Mouse (Mus musculus): ENCODE measurements at regions not wholly inside any gene's neighbourhood (a gene's known extent, or its start where the extent isn't known, plus 50 kb on each side); places are given as distances from the start of the nearest gene placed in this dataset.
"Not testable (repeated sequence)": the region's sequence is repeated elsewhere in the genome, so short reads cannot be mapped to it uniquely, and the experiment has no call there.

DNA sequence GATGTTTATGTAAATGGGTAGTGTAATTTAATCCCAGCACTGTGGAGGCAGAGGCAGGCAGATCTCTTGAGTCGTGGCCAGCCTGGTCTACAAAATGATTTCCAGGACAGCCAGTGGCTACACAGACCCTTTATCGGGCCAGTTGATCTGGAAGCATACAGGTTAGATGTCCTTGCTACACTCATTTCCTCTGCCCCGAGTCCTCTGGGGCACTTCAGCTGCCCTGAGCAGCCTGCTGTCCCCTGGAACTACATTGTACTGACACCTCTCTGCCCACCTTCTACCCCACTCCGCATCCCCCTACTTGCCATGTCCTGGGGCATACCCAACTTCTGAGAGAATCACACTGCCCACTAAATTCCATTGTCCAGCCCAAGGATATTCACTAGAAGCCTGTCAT, 60.6 kb upstream of the Helt start:
- TF ChIP-seq CTCF (IDR thresholded peaks at IDR 0.05; ENCODE audit: borderline replicate concordance, extremely low read depth, insufficient read depth, insufficient read length) = no peak
- no peak for TF ChIP-seq POLR2A (IDR thresholded peaks at IDR 0.05; ENCODE audit: borderline replicate concordance, extremely low read depth, insufficient read depth, insufficient read length, poor library complexity, severe bottlenecking)
- no peak for DNase-seq (ENCODE audit: low read depth)

DNA sequence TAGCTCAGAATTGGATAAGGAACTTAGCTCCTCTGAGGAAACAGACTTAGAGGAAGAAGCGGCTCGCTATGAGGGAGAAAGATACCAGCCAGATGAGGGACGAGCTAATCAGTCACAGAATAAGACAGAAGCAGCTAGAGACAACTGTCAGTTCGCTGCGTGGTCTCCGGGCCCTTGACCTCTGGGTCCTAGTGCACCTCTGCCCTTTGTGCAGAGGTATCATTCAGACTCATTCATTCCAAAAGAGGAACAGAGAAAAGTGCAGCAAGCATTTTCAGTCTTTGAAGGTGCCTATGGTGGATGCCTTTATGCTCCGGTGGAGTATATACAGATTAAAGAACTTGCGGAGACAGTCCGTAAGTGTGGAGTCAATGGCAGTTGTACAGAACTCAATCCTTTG, 63.5 kb upstream of the Helt start:
- DNase-seq (ENCODE audit: low read depth) = not testable (repeated sequence)

DNA sequence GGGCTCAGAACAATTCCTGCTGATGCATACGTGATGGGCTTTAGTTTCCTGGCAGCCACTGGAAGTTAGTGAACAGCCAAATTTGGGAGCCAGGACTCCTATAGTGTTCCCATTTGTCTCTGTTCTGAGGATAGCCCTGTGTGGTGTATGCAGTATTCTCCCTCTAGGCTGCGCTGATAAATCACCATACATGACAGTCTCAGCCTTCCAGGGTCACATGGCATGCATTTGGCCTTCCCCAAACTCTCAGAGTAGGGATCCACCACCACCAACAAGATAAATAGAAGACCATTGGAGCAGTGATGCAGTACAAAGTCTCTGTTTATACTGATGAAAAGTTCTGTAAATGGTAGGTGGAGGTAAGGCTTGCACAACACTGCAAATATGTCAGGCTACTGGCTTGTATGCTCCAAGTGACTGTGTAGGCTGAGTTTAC, 68.4 kb upstream of the Helt start:
- DNase-seq (ENCODE audit: low read depth) = no peak
- TF ChIP-seq CTCF (IDR thresholded peaks at IDR 0.05; ENCODE audit: borderline replicate concordance, extremely low read depth, insufficient read depth, insufficient read length) (no peak), POLR2A (IDR thresholded peaks at IDR 0.05; ENCODE audit: borderline replicate concordance, extremely low read depth, insufficient read depth, insufficient read length, poor library complexity, severe bottlenecking) (no peak)

DNA sequence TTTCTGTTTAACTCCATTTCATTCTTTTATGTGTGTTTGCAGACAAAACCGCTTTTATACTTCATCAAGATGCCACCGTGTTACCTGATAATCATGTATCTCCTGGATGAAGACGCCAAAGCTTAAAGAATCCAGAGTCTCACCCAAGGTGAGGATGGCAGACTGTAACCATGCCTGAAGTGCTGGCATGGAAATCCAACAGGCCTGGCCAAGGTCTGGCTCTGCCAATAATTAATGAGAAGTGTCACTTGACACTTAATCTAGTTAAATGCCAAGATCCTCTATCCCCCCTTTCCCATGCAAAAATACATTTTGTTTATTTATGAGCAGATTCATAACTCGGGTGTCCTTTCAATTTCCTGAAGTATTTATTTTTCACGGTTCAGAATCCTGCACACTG, 71.2 kb upstream of the Helt start:
- DNase-seq (ENCODE audit: low read depth) = no peak
- TF ChIP-seq CTCF (IDR thresholded peaks at IDR 0.05; ENCODE audit: borderline replicate concordance, extremely low read depth, insufficient read depth, insufficient read length) (no peak), POLR2A (IDR thresholded peaks at IDR 0.05; ENCODE audit: borderline replicate concordance, extremely low read depth, insufficient read depth, insufficient read length, poor library complexity, severe bottlenecking) (no peak)

DNA sequence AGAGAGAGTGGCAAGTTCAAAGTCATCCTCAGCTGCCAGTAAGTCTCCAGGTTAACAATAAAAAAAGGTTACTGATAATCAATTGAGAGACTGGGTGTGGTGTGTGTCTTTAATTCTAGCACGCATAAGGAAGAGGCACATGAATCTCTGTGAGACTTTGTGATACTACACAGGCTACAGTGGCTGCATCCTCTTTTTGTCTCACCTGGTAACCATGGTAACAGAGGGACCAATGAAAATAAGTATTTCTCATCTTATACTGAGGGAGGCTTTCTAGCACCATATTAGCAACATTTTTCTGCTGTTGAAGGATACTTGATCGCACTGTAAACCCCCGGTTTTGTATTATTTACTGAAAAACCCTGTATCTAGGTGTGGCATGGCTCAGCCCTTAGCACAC, 72.7 kb upstream of the Helt start:
- TF ChIP-seq CTCF (IDR thresholded peaks at IDR 0.05; ENCODE audit: borderline replicate concordance, extremely low read depth, insufficient read depth, insufficient read length) = no peak
- no peak for TF ChIP-seq POLR2A (IDR thresholded peaks at IDR 0.05; ENCODE audit: borderline replicate concordance, extremely low read depth, insufficient read depth, insufficient read length, poor library complexity, severe bottlenecking)
- peak; percentile 12 for DNase-seq (ENCODE audit: low read depth)

DNA sequence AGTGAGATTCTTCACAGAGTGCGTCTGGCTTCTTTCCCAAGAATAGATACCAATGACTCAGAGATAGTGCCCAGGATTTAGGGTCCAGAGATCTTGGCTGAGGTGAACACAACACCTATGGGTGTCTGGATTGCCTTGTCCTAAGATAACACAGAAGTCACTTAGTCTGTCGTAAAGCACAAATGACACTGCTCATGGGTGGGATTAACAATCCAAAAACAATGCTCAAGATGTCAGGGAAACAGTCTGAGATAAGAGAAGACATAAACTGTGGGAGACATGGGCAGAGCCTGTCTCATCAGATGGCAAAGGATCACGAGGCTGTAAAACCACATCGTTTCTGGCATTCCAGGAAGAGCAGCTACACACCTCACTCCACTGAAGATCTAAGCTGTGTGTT, 79.6 kb upstream of the Helt start:
- TF ChIP-seq POLR2A (IDR thresholded peaks at IDR 0.05; ENCODE audit: borderline replicate concordance, extremely low read depth, insufficient read depth, insufficient read length, poor library complexity, severe bottlenecking) = no peak
- no peak for TF ChIP-seq CTCF (IDR thresholded peaks at IDR 0.05; ENCODE audit: borderline replicate concordance, extremely low read depth, insufficient read depth, insufficient read length)
- no peak for DNase-seq (ENCODE audit: low read depth)

DNA sequence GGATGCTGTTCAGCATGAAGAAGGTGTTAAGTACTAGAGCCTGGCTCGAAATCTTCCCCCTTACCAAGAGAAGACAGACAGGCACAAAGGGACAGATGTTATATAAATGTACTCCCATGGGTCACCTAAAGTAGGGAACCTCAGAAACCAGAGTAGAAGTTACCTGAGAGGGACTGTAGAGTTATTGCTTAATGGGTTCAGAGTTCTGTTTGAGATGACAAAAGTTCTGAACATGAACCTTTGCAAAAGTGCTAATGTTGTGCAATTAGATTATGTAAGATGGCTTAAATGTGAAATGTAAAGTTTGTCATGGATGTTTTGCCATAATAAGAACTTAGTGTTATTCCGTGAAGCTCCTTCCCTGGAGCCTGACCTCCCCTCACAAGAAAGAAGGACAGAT, 81.5 kb upstream of the Helt start:
- TF ChIP-seq POLR2A (IDR thresholded peaks at IDR 0.05; ENCODE audit: borderline replicate concordance, extremely low read depth, insufficient read depth, insufficient read length, poor library complexity, severe bottlenecking) (no peak), CTCF (IDR thresholded peaks at IDR 0.05; ENCODE audit: borderline replicate concordance, extremely low read depth, insufficient read depth, insufficient read length) (no peak)
- DNase-seq (ENCODE audit: low read depth) = no peak

DNA sequence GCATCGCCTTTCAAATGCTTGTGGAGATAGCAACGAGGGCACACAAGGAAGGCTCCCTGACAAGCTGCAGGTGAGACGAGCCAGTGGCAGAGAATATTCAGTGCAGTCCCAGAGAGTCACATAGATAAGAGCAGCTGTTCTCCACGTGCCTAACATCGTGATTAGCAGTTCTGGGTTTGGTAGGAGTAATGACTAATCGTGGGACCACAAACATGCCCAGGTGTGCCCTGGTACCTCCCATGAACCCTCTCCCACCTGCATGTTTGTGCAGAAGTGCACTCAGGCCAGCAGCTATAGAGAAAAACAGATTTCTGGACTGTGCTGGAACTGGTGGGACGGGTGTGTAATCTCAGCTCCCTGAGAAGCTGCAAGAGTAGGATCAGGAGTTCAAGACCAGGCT, 85.9 kb upstream of the Acsl1 start:
- TF ChIP-seq POLR2A (IDR thresholded peaks at IDR 0.05; ENCODE audit: borderline replicate concordance, extremely low read depth, insufficient read depth, insufficient read length, poor library complexity, severe bottlenecking) (no peak), CTCF (IDR thresholded peaks at IDR 0.05; ENCODE audit: borderline replicate concordance, extremely low read depth, insufficient read depth, insufficient read length) (no peak)
- no peak for DNase-seq (ENCODE audit: low read depth)

DNA sequence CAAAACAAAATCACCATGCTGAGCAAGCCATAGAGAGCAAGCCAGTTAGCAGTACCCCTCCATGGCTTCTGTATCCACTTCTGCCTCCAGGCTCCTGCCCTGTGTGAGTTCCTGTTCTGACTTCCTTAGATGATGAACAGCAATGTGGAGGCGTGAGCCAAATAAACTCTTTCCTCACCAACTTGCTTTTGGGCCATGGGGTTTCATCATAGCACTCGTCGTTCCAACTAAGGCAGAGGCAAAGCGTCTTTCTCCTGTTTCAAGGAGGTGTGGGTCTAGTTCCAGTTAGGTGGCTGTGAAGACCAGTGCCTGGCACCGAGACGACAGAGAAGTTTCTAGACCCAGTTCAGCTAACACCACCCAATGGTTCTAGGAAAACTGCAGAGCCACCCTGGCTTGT, 85.0 kb upstream of the Acsl1 start:
- TF ChIP-seq POLR2A (IDR thresholded peaks at IDR 0.05; ENCODE audit: borderline replicate concordance, extremely low read depth, insufficient read depth, insufficient read length, poor library complexity, severe bottlenecking) (no peak), CTCF (IDR thresholded peaks at IDR 0.05; ENCODE audit: borderline replicate concordance, extremely low read depth, insufficient read depth, insufficient read length) (no peak)
- DNase-seq (ENCODE audit: low read depth) = no peak

DNA sequence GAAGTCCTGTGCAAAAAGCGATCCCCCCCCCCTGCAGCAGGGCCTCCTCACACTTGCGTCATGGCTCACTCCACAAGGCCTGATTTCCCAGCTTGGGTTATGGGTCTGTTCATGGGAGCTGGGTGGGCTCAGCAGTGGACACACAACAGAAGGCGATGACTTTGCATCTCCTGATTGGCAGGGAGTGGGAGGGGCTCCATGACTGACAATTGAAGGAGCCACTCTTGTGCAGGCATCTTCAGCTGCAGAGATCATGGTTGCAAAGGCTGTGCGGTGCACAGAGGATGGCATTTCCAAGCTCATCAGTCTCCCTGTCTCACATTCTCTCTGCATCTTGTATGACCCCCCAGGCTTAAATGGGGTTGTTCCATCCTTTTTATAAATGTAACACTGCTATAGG, 84.3 kb upstream of the Acsl1 start:
- DNase-seq (ENCODE audit: low read depth) = peak; percentile 34
- TF ChIP-seq CTCF (IDR thresholded peaks at IDR 0.05; ENCODE audit: borderline replicate concordance, extremely low read depth, insufficient read depth, insufficient read length) = no peak
- TF ChIP-seq POLR2A (IDR thresholded peaks at IDR 0.05; ENCODE audit: borderline replicate concordance, extremely low read depth, insufficient read depth, insufficient read length, poor library complexity, severe bottlenecking) = no peak

DNA sequence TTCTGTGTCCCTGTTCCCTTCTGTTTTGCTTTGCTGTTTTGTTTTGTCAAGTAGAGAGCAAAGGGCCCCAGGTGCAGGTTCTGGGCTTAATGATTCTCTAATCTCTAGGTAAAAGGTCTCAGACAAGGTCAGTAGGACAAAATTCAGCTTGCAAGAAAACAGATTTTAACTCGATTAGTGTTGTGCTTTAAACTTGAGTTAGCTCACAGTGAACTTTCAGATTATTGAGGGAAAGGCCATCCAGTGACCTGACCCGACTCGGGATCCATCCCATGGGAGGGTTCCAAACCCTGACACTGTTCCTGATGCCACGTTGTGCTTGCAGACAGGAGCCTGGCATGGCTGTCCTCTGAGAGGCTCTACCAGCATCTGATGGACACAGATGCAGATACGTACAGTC, 83.8 kb upstream of the Acsl1 start:
- no peak for TF ChIP-seq POLR2A (IDR thresholded peaks at IDR 0.05; ENCODE audit: borderline replicate concordance, extremely low read depth, insufficient read depth, insufficient read length, poor library complexity, severe bottlenecking)
- TF ChIP-seq CTCF (IDR thresholded peaks at IDR 0.05; ENCODE audit: borderline replicate concordance, extremely low read depth, insufficient read depth, insufficient read length) = no peak
- no peak for DNase-seq (ENCODE audit: low read depth)

DNA sequence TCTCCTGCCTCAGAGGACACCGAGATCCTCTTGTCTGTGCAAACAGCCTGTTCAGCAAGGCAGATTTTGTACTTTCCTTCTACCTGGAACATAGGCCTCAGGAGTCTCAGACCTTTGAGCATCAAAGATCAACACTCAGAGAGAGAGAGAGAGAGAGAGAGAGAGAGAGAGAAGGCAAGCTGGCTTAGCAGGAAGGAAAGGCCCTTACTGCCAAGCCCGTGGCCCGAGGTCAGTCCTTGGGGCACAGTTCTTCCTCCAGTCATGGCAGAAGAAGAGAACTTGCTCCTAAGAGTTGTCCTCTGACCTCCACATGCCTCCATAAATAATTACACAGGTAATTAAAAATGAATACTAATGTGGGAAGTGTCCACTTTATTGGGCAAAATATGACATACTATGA, 82.4 kb upstream of the Acsl1 start:
- DNase-seq (ENCODE audit: low read depth) = no peak
- TF ChIP-seq POLR2A (IDR thresholded peaks at IDR 0.05; ENCODE audit: borderline replicate concordance, extremely low read depth, insufficient read depth, insufficient read length, poor library complexity, severe bottlenecking) (no peak), CTCF (IDR thresholded peaks at IDR 0.05; ENCODE audit: borderline replicate concordance, extremely low read depth, insufficient read depth, insufficient read length) (no peak)

DNA sequence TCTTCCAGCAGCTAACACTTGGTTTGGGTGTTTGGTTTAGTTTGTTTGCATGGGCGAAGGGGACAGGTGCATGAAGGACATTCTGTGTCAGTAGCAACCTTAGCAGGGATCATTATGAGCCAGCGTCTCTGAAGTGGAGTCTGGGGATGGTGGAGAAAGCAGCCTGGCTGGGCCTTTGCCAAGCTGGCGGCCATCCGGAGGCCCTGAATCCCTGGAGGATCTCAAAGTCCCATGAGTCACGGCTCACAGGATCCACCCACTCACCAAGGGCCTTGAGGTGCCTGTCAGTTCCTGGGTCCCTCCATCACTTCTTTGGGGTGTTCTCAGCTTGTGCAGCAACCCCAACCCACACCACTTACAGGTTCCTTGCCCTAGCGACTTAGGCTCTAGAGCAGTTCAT, 80.4 kb upstream of the Acsl1 start:
- TF ChIP-seq POLR2A (IDR thresholded peaks at IDR 0.05; ENCODE audit: borderline replicate concordance, extremely low read depth, insufficient read depth, insufficient read length, poor library complexity, severe bottlenecking) = no peak
- no peak for TF ChIP-seq CTCF (IDR thresholded peaks at IDR 0.05; ENCODE audit: borderline replicate concordance, extremely low read depth, insufficient read depth, insufficient read length)
- no peak for DNase-seq (ENCODE audit: low read depth)
